Mouse (Mus musculus): ENCODE measurements around the gene 1700034I23Rik.
"Not testable (repeated sequence)": the region's sequence is repeated elsewhere in the genome, so short reads cannot be mapped to it uniquely, and the experiment has no call there.

Gene 1700034I23Rik

DNA sequence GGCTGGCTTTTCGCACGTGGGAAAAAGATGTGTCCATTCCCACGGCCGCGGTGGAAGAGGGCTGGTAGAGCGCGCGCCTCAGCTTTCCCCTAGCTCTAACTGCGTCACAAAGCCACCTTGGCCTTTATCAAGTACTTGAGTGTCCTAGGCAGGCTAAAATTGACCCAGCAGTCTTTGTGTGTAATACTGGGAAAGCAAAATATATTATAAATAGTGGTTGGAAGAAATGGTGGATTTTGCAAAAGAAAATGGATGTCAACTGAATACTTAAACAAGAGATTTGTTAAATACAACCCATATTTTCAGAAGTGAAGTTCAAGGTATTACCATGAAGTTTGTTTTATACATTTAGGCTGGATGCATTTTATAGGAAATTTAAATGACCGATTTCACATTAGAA is at the start of gene 1700034I23Rik:
Gene 1700034I23Rik (minus strand): TSS at position 101 of the 400 bp plus-strand sequence.
- DNase-seq (ENCODE audit: low spot score in 2 of 2), result not testable (repeated sequence)

DNA sequence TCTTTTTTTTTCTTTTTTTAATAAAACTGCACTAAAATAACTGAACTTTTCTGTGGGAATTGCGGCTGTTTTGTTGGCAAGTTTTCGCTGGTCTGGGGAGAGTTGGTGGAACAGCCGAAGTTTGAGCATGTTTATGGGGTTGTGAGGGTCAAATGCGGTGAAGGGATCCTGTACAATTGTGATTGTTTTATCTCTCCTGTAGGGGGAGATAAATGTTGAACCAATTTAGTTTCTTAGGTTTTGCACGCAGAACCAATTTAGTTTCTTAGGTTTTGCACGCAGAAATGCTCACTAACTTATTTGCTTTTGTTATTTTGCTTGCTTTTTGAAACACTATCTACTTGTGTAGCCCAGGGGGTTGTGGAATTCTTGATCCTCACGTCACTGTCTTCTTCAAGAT is 49.0 kb upstream of the 1700034I23Rik start:
- DNase-seq (ENCODE audit: low spot score in 2 of 2), result peak in 1 of 2 experiments; percentile 20

DNA sequence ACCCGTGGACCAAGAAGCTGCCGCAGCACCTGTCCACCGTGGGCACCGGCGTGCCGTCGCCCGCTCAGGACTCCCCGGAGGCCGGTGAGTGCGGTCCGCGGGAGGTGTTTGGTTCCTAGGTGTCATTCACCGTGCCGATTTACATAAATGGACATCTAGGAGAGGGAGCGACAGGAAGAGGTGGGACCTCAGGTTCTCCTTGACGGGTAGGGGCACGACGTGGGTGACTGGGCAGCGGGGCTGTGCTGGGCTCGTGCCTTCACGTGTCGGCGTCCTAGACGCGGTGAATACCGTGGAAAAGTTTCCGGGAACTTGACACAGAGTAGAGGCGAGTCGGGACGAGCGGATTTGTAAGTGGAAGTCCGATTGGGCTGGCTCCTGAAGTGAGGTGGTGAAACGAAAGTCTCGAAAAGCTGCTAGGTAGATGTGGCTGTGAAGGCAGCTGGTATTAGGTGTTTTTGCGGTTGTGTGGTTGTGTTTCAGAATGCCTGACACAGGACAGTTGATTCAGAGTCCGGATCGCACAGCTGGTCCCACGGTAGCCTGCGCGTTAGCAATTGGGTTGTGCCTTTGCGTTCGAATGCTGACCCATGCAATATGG is 48.4 kb upstream of the 1700034I23Rik start:
- peak in 1 of 2 experiments; percentile 31 for DNase-seq (ENCODE audit: low spot score in 2 of 2)

DNA sequence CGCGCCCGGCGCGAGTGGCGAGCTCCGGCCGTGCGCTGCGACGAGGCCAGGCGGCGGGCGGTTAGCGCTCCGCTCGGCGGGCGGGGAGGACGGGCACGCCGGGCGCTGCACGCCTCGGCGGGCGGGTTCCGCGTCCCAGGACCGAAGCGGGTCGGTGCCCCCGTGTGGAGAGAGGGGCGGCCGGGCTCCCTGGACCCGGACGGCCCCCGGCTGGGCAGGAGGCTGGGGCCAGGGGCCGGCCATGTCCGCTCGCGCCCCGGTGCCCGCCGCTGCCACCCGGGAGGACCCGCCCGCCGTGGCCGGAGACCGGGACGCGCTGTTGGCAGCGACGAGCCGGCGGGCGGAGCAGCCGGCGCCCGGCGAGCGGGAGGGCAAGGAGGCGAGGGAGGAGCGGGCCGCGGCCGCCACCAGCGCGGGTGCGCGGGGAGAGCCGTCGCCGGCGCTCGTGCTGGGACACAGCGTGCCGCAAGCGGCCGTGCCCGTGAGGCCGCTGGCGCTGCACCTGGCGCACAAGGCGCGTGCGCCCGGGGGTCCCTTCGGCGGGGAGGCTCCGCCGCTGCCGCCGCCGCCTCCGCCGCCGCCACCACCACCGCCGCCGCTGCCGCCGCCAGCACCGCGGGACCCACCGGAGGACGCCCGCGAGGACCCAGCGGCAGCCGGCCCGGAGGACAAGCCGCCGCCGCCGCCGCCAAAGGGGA is 47.7 kb upstream of the 1700034I23Rik start:
- peak in 1 of 2 experiments; percentile 40 for DNase-seq (ENCODE audit: low spot score in 2 of 2)

DNA sequence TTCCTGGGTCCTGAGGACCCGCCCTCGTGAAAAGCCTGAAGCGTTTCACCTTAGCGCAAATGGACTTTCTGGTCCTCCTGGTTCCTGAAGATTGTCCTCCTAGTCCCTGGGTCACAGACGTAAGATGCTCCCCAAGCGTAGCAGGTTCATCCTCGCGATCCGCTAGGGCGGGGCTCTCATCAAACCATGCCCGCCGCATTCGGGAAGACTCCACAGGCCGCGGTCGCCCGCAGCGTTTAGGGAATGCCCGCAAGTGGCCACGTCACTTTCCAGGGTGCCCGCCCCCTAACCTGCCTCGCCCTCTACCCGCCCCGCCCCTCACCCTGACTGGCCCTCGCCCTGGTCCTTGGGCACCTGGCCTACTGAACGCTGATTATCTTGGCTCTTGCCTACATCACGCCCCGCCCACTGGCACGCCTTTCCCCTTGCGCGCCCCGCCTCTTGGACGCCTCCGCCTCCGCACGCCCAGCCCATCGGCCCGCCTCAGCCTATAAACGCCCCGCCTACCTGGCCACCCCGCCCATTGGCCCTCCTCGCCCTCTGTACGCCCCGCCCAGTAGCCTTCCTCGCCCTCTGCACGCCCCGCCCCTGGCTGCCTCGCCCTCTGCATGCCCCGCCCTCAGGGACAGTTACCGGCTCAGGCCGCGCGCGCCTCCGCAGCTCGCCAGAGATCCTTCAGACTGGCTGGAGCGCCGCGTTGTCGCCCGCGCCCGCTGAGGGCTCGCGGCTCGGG is 47.0 kb upstream of the 1700034I23Rik start, which contains the start of gene Larp1b:
Gene Larp1b (plus strand): TSS at position 659 of the 733 bp plus-strand sequence.
- DNase-seq (ENCODE audit: low spot score in 2 of 2), result peak; percentile 99 to 100

DNA sequence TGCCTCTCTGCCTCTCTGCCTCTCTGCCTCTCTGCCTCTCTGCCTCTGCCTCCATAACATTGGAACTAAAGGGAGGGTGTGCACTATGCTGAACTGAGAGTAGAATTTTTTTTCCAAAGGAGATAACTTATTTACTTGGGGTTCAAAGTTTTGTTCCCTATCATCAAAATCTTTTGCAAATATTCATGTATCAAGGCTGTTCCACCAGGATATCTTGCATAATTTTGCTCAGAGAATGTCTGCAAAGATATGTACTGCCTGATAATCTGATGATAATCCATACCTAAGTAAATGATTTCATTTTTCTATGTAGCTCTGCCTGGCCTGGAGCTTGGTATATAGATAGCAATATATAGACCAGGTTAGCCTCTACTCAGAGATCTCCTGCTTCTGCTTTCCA is 36.7 kb upstream of the 1700034I23Rik start:
- no peak for DNase-seq (ENCODE audit: low spot score in 2 of 2)

DNA sequence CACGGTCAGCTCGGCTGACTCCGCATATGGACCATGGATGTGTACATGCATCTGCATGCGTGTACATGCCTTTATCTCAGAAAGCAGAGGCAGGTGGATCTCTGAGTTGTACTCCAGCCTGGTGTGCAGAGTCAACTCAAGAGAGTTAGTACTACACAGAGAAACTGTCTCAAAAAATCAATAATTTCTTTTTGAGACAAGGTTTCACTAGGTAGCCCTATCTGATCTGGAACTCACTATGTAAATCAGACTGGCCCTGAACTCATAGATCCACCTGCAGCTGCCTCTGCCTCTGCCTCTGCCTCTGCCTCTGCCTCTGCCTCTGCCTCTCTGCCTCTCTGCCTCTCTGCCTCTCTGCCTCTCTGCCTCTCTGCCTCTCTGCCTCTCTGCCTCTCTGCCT is 36.2 kb upstream of the 1700034I23Rik start:
- DNase-seq (ENCODE audit: low spot score in 2 of 2), result no peak

DNA sequence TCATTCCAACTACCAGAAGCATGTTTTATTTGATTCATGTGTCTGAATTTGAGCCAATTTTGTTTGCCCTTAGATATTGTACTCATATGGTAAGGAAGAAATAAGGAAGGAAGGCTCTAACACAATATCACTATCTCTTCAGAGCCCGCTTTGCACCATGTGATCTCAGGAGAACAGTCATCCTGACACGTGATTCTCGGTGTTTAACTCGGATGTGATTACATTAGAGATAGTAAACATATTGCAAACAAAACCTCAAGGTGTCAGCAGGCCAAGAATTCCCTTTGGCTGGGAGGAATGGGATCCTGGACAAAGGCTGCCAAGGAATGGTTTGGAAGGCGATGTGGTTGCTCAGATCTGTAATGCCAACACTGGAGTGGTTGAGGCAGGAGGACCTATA is 35.8 kb upstream of the 1700034I23Rik start:
- no peak for DNase-seq (ENCODE audit: low spot score in 2 of 2)

DNA sequence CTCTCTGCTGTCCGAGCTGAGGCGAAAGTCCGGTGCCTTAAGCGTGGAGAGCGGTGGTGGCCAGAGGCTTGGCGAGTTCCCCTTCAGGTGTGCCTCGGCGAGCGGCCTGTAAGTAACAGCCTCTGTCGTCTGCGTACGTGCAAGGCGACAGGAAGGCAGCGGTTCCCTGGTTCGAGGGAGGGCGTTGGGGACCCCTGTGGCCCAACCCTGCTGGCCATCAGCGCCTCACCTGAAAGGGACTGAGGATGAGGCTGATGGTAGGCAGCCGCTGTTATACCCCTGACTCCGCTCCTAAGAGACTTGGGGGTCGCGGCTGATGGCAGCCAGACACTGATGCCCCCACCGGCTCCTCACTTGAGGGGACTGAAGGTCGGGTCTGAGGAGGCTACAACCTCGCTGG is 8.0 kb downstream of the 1700034I23Rik start:
- DNase-seq (ENCODE audit: low spot score in 2 of 2), result peak; percentile 29 to 47

DNA sequence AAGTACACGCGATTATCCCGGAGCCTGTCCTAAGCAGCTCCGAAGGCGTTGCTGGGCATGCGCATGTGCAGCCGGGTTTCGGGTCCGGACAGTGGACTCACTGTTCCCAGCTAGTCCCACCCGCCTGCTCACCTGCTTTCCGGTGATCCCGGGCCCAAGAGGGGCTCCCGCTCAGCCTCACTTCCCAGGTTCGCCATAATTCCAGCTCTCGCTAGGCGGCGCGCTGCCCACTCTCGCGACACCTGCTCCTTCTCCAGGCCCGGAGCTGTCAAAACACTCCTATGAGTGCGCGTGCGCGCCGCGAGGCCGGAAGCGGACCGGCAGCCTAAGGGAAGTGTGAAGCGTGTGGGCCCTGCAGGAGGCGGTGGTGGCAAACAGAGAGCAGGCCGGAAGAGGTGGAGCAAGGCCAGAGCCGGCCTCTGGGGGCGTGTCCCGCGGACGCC is 8.5 kb downstream of the 1700034I23Rik start:
- peak; percentile 98 to 99 for DNase-seq (ENCODE audit: low spot score in 2 of 2)

DNA sequence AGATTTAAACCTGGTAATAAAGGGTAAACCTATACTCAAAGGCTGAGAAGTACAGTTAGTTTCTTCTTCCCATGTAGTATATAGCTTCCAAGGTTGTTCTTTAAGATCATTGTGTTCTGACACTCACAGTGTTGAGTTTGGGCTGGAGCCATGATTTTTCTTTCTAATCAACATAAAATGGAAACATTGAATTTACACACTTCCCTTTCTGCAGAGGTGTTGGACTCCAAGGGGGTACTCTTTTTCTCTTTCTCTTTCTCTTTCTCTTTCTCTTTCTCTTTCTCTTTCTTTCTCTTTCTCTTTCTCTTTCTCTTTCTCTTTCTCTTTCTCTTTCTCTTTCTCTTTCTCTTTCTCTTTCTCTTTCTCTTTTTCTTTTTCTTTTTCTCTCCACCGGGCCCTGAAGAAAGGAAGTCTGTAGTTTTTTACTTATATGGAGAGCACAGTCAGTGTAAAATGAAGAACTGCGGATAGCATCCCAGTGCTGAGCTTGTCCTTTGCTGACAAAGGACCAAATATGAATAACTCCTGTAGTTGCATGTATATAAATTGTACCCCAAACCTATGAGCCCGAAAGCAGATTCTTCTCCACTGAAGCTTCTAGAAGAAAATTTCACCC is 49.1 kb downstream of the 1700034I23Rik start:
- not testable (repeated sequence) for DNase-seq (ENCODE audit: low spot score in 2 of 2)

All from thymus, postnatal 10 days (tissue).